Mouse (Mus musculus): ENCODE data around the gene Usp12.

The Usp12 gene

DNA sequence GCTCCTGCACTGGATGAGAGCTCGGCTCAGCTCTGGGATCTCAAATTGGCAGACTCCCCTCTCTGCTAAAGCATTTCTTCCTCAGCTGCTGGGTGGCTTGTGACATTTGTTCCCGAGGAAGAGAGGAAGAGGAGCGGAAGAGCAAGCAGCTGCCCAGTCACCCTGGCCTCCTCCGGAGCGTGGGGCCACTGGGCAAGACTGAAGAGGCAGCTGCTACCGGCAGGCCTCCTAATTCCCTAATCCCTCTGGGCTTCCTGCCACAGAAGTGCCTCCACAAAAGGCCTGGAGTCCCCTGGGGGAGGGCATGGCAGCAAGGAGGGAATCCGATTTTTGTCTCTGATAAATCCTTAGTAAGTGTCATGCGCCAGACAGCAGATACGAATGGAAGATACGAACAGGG lies 81.7 kb downstream of the Usp12 start:
- in situ Hi-C loops (cut with MboI; ENCODE audit: low pct_unique_long_range_greater_than_20kb in 1 of 2, low sequenced_read_pairs in 2 of 2, unreplicated experiment in 1 of 2) = loop anchor here in 1 of 2 experiments (25.0 kb wide), 1 partner anchor 399 kb away; no protein-coding TSS in a partner anchor

DNA sequence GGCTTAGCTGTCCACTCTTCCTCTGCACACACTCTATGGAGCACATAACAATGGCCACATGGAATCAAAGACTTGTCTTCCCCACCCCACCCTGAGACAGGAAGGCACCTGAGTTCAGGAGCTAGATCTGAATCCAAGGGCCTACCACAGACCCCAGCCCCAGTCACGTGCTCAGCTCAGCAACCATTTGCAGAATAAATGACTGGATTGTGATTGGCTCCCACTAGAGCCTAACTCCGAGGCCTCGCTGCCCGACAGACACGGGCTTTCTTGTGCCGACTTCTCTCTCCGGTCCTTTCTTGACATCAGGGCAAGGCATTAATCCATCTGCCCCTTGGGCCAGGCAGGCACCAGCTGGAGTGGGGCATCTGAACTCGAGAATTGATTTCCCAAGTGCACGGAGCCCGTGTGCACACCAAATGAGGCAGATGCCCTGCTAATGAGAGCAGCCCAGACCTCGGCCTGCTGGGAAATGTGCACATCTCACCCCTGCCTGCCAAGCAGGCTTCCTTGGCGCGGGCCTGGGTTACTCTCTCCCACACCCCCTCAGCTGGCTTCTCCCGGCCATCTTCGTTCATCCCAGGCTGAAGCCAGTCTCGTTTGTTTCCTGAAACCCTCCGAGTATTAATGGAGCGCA lies 82.4 kb downstream of the Usp12 start:
- in situ Hi-C loops (cut with MboI; ENCODE audit: low pct_unique_long_range_greater_than_20kb in 1 of 2, low sequenced_read_pairs in 2 of 2, unreplicated experiment in 1 of 2) = loop anchor here in 1 of 2 experiments (25.0 kb wide), 1 partner anchor 400 kb away; no protein-coding TSS in a partner anchor

DNA sequence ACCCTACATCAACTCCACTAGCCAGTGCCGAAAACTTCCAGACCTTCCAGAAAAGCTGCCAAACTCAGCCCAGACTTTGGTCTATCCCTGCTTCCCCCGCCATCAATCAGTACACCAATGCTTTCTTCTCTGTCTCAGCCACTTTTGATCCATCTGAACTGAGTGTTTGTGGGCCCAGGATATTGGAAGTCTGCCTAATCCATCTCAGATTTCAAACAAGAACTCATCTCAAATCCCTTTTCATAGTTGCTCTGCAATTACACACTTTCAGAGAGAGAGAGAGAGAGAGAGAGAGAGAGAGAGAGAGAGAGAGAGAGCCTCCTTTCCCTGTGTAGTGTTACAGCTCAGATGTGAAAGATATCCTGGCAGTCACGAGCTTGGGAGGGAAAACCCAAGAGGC lies 85.4 kb downstream of the Usp12 start:
- in situ Hi-C loops (cut with MboI; ENCODE audit: low pct_unique_long_range_greater_than_20kb in 1 of 2, low sequenced_read_pairs in 2 of 2, unreplicated experiment in 1 of 2) = loop anchor here (5.0 to 25.0 kb wide), 4 partner anchors 95 to 403 kb away; no protein-coding TSS in a partner anchor

DNA sequence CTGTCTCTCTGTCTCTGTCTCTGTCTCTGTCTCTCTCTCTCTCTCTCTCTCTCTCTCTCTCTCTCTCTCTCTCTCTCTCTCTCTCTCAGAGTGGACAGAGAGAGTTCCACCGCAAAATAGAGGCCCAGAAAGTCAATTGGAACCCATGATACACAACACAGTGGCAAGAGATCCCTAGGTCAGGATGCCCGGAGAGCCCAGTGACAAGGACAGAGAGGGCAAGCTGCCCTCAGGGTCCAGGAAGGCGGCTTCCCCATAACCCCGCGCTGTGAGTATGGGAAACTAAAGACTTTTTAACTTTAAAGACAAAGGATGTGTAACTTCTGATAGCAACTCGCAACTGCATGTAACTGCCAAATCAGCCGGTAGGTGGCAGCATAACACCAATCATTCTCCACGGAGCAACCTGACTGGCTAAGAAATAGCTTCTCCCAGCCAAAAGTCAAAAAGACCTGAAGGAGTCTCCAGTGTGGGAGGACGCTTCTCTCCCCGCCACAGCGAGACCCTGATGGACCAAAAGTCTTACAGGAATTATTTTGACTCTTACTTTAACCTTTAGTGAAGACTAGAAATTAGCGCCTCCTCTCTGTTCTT lies 88.9 kb downstream of the Usp12 start:
- in situ Hi-C loops (cut with MboI; ENCODE audit: low pct_unique_long_range_greater_than_20kb in 1 of 2, low sequenced_read_pairs in 2 of 2, unreplicated experiment in 1 of 2) = loop anchor here (5.0 to 25.0 kb wide), 4 partner anchors 99 to 406 kb away; no protein-coding TSS in a partner anchor

DNA sequence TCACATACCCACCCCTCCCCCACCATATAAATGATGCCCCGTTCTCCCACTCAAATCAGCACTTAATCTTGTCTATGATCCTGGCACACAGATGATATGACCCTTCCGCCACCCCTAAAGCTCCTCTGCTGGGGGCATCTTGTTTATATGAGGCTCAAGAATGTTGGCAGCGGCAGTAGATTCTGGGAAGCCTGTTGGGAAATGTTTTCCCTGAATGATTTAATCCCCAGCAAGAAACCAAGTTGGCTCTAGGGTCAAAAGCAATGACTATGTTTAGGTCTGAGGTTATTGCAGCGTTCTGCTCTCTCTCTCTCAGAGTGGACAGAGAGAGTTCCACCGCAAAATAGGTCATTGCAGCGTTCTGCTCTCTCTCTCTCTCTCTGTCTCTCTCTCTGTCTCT lies 89.4 kb downstream of the Usp12 start:
- in situ Hi-C loops (cut with MboI; ENCODE audit: low pct_unique_long_range_greater_than_20kb in 1 of 2, low sequenced_read_pairs in 2 of 2, unreplicated experiment in 1 of 2) = loop anchor here (5.0 to 25.0 kb wide), 4 partner anchors 99 to 407 kb away; no protein-coding TSS in a partner anchor

DNA sequence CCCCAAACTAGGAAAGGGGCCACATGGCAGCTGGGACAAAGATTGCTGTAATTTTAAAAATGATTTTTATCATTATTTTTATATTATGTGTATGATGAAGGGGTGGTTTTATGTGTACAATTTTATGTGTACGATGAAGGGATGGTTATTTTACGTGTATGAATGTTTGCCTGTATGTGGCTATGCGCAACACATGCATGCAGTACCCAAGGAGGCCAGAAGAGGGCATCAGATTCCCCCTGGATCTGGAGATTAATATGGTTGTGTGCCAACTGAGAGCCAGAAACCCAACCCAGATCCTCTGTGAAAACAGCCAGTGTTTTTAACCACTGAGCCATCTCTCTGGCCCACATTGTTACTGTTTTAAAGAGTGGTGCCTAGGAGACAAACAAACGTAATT lies 90.6 kb downstream of the Usp12 start:
- in situ Hi-C loops (cut with MboI; ENCODE audit: low pct_unique_long_range_greater_than_20kb in 1 of 2, low sequenced_read_pairs in 2 of 2, unreplicated experiment in 1 of 2) = loop anchor here (10.0 to 25.0 kb wide), 2 partner anchors 101 to 408 kb away; no protein-coding TSS in a partner anchor

DNA sequence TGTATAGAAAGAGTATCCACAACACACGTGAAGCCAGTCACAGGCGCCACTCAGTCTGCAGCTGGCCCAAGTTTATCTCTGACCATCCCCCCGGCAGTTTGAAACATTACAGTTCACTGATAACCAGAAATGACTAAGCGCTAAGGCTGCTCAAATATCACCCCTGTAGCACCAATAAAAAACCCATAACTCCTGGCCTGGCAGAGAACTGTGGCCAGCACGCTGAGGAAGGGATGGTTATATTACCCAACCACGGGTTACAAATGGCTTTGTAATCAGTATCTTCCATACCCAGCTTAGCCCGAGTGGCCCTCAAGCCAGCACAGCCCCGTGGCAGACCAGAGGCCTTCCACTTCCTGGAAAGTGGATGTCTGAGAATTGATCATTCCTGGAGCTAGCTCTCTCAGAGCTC lies 91.1 kb downstream of the Usp12 start:
- in situ Hi-C loops (cut with MboI; ENCODE audit: low pct_unique_long_range_greater_than_20kb in 1 of 2, low sequenced_read_pairs in 2 of 2, unreplicated experiment in 1 of 2) = loop anchor here (10.0 to 25.0 kb wide), 2 partner anchors 101 to 409 kb away; no protein-coding TSS in a partner anchor

DNA sequence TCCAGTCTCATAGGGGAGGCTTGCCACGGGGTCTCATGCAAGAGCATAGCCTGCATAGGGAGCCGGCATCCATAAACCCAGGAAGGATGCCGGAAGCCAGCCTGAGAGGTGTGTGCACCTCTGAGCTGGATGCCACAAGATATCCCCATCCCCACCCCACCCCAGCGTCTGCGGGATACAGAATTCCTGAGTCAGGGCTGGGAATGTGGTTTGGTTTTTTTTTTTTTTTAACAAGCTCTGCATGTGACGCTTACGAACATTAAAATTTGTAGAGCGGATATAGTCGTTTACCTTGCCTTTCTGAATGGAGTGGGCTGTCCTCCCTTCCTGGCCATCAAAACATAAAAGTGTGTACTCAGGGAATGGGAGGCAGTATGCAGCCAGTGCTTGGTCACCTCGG lies 94.7 kb downstream of the Usp12 start:
- in situ Hi-C loops (cut with MboI; ENCODE audit: low pct_unique_long_range_greater_than_20kb in 1 of 2, low sequenced_read_pairs in 2 of 2, unreplicated experiment in 1 of 2) = loop anchor here (10.0 to 25.0 kb wide), 2 partner anchors 105 to 412 kb away; no protein-coding TSS in a partner anchor

DNA sequence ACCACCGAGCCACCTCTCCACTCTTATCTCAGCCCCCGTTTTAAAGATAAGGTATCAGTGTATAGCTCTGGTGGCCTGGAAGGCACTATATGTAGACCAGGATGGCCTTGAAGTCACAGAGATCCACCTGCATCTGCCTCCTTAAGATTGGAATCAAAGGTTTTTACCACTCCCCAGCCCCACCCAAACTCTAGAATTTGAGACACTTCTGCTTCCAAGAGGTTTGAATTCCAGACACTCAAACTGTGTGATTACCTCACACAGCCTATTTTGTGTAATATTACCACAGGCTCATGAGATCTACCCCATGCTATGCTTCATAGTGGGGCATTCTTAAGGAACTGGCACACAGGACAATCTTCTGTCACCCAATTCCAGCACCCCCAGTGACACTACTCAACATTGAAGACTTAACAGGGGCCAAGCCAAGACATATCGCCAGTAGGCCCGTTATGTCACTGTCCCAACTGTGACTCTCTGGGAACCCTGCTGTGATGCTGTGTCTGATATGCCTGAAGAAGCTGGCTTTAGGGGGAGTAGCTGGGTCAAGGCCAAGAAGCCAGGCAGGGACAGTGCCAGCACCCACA lies 95.3 kb downstream of the Usp12 start:
- in situ Hi-C loops (cut with MboI; ENCODE audit: low pct_unique_long_range_greater_than_20kb in 1 of 2, low sequenced_read_pairs in 2 of 2, unreplicated experiment in 1 of 2) = loop anchor here (10.0 to 25.0 kb wide), 4 partner anchors 105 to 613 kb away; partner anchors contain the start of genes Cdx2 (in 1 of the 2) and Urad (in 1 of the 2)

DNA sequence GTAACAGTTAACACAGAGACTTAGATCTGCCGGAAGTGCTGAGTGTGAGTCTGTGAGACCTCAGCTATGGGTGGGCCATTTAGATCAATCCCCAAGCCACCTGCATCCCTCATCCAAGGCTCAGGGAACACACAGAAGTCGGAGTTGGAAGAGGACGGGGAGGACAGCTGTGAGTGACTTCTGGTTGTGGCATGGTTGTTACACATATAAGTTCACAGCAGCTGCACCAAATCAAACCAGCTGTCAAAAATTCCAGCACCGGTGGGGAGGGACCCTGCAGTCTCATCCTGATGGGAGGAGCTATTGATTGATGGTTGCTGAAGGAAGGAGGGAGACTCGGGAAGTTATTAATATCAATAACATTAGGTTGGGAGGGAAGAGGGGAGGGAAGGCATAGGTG lies 99.3 kb downstream of the Usp12 start:
- in situ Hi-C loops (cut with MboI; ENCODE audit: low pct_unique_long_range_greater_than_20kb in 1 of 2, low sequenced_read_pairs in 2 of 2, unreplicated experiment in 1 of 2) = loop anchor here (25.0 kb wide), 3 partner anchors 417 to 617 kb away; partner anchors contain the start of genes Cdx2 (in 1 of the 2) and Urad (in 1 of the 2)

DNA sequence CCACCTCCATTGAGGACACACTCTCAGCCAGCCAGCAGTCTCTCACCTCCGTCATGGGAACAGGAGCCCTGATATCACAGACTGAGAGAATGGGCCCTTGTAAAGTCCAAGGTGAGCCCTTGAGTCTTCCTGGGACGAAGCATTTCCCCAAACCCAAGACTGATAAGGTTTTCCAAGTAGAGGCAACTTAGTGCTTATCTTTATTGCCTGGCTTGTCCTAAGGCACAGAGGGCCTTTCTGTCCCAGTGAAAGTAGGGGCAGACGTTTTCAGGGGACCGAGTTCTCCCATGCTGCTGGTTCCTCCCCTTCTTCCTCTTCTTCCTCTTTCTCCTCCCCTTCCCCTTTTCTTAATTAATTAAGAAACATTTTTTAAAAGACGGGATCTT lies 101.8 kb downstream of the Usp12 start:
- in situ Hi-C loops (cut with MboI; ENCODE audit: low pct_unique_long_range_greater_than_20kb in 1 of 2, low sequenced_read_pairs in 2 of 2, unreplicated experiment in 1 of 2) = loop anchor here (25.0 kb wide), 3 partner anchors 419 to 619 kb away; partner anchors contain the start of genes Cdx2 (in 1 of the 2) and Urad (in 1 of the 2)

DNA sequence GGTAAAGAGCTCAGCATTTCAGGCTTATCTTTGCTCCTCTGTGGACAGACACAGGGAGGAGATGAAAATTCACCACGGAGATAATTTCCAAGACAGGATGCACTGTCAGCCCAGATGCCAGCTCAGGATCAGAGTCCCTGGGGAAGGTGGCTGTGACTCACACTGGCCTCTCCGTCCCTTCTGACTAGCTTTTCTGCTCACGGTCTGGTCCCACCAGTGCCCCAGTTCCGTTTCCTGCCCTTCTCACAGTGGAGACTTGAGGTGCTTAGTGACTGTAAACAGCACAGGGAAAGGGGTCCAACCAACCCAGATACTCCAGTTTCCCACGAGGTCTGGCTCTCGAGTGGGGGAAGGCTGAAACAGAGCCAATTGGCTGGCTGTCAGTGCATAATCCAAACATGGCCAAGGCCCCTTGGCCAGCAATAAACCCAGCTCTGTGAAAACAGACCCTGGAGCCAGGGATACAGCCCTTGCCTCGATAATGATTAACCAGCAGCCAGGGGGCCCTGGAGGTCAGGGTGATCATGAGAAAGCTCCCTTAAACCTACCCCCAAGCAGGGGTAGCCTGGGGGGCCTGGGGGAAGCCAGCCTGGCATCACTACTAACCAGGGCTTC lies 102.3 kb downstream of the Usp12 start:
- in situ Hi-C loops (cut with MboI; ENCODE audit: low pct_unique_long_range_greater_than_20kb in 1 of 2, low sequenced_read_pairs in 2 of 2, unreplicated experiment in 1 of 2) = loop anchor here (25.0 kb wide), 3 partner anchors 420 to 620 kb away; partner anchors contain the start of genes Cdx2 (in 1 of the 2) and Urad (in 1 of the 2)

DNA sequence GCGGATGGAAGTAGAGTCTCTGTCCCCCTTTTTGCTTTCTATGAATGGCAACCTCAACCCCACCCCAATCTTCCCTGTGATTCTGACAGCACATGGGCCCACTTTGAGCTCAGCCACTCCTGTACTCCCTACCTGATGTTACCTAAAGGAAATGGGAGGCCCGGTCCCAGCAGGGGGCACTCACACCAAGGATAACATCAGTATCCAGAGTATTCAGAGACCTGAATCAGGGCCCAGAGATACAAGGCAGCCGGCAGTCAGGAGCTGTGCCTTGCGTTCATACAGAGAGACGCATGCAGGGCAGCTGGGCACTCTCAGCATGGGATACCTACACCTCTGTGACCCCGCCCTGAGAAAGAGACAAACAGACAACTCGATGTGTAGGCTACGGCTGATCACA lies 103.1 kb downstream of the Usp12 start:
- in situ Hi-C loops (cut with MboI; ENCODE audit: low pct_unique_long_range_greater_than_20kb in 1 of 2, low sequenced_read_pairs in 2 of 2, unreplicated experiment in 1 of 2) = loop anchor here (25.0 kb wide), 3 partner anchors 421 to 621 kb away; partner anchors contain the start of genes Cdx2 (in 1 of the 2) and Urad (in 1 of the 2)

DNA sequence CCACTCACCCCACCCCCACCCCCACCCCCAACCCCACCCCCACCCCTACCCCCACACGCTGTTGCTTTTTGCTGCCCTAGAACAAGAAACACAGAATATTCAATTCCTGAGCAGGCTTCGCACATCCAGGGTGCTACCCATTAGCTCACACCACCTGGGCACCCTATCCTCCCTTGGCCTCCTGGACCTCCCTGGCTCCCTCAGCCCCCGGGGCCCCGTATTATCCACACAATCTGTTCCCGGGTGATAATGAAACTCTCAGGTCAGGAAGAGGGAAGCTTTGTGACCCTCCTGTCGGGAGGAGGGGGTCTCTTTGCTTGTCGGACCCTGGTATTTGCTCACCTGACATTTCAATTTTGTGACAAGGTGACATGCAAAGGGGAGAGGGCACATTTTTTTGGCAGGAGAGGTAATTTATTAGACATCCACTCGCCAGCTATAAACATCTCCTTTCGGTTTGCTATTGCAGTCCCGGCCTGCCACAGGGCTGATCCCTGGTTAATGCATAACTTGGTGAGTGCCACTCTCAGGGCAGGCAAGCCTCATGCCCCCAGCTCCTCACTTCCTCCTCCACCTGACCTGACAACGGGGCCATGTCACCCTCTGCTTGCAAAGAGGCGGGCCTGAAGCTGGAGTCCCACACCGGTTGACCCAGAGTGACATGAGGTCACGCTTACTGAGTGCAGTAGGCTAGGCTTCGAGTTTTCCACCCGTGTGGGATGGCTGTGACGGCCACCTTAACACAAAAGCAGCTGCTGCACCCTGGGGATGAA lies 107.1 kb downstream of the Usp12 start:
- in situ Hi-C loops (cut with MboI; ENCODE audit: low pct_unique_long_range_greater_than_20kb in 1 of 2, low sequenced_read_pairs in 2 of 2, unreplicated experiment in 1 of 2) = loop anchor here (25.0 kb wide), 3 partner anchors 425 to 625 kb away; partner anchors contain the start of genes Cdx2 (in 1 of the 2) and Urad (in 1 of the 2)

DNA sequence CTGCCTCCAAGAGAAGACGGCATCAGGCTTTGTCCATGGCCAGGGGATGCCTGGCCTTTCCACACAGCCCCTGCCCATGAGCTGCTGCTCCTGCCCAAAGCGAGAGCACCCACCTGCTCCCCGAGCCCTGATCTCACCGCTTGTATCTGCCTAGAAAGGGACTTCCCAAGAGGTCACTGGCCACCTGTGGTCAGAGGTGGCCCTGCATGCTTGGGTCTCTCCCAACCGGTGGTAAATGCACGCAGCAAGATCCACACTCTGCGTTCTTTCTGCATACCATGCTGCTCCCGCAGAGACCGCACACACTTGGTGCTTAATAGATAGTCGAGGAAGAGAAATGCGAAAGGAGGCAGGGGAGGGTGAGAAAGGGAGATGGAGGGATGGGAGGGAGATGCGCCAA lies 107.9 kb downstream of the Usp12 start:
- in situ Hi-C loops (cut with MboI; ENCODE audit: low pct_unique_long_range_greater_than_20kb in 1 of 2, low sequenced_read_pairs in 2 of 2, unreplicated experiment in 1 of 2) = loop anchor here (25.0 kb wide), 3 partner anchors 425 to 625 kb away; partner anchors contain the start of genes Cdx2 (in 1 of the 2) and Urad (in 1 of the 2)
